Mouse (Mus musculus): ENCODE measurements around the gene Unc45a. TPM values are rescaled to one million over a fixed set of nuclear protein-coding genes. Genes with fewer than 3 reads are reported as not detected.

The Unc45a gene
- polyA plus RNA-seq (2016; fragmentation: Nextera tagmentation; extraction: Ambion mirVana), result 60.3 and 61.0 TPM in 2 replicates

- peaks cover 31% of the 10 kb centered on the region for H3K4me1 ChIP-seq
- peak within 1 kb of the TSS; percentile 90 for H3K4me2 ChIP-seq (replicated peaks)
- peak within 1 kb of the TSS; percentile 60 for H3K4me3 ChIP-seq
- peak; percentile 47; the same call in 1 of the 2 replicates for ATAC-seq (ENCODE audit: insufficient number of reproducible peaks, insufficient read depth, low FRiP score, low TSS enrichment)
- H3K27me3 ChIP-seq, result no peaks in the 10 kb centered on the region
- WGBS, result 2% methylated on average over 11 of the region's 11 CpGs
- peak within 1 kb of the TSS; percentile 87 for H3K27ac ChIP-seq
- H3K36me3 ChIP-seq, result peaks cover 20% of the 10 kb centered on the region
- peak within 1 kb of the TSS; percentile 74 for H3K9ac ChIP-seq
- no peaks in the 10 kb centered on the region for H3K9me3 ChIP-seq
Observed at GRCm38 (mm10) chr7:80340793-80341192, at the start of gene Unc45a. TSS of gene Unc45a (minus strand) at chr7:80341005.

GRCm38 (mm10) chr7:80387633-80388543, 47.1 kb upstream of the Unc45a start, which contains the start of gene Fes:
TSS of gene Fes (minus strand) at chr7:80387946.
- Histone ChIP-seq H3K4me3 (peak within 1 kb of the TSS; percentile 31), H3K4me2 (replicated peaks) (peak within 1 kb of the TSS; percentile 55), H3K27ac (peak within 1 kb of the TSS; percentile 67), H3K4me1 (peaks cover 26% of the 10 kb centered on the region), H3K9ac (peak within 1 kb of the TSS; percentile 46), H3K36me3 (peaks cover 30% of the 10 kb centered on the region), H3K9me3 (no peaks in the 10 kb centered on the region), H3K27me3 (no peaks in the 10 kb centered on the region)
- ATAC-seq (ENCODE audit: insufficient number of reproducible peaks, insufficient read depth, low FRiP score, low TSS enrichment), result 0 out of 2 replicates have a peak, but pooled peaks have one; percentile 16
- 7% methylated on average over 33 of the region's 33 CpGs for WGBS

GRCm38 (mm10) chr7:80387033-80387632, 46.3 kb upstream of the Unc45a start:
- Histone ChIP-seq H3K27me3 (no peaks in the 10 kb centered on the region), H3K4me1 (peaks cover 26% of the 10 kb centered on the region), H3K4me3 (peak overlapping the region; percentile 31), H3K4me2 (replicated peaks) (peak overlapping the region; percentile 55), H3K9me3 (no peaks in the 10 kb centered on the region), H3K9ac (peak overlapping the region; percentile 46), H3K27ac (peak overlapping the region; percentile 67), H3K36me3 (peaks cover 23% of the 10 kb centered on the region)
- 28% methylated on average over 17 of the region's 17 CpGs for WGBS
- ATAC-seq (ENCODE audit: insufficient number of reproducible peaks, insufficient read depth, low FRiP score, low TSS enrichment), result no peak

- Histone ChIP-seq H3K27ac (0 out of 2 replicates have a peak overlapping the region, but pooled peaks have one; percentile 67), H3K4me1 (peaks cover 26% of the 10 kb centered on the region), H3K4me3 (no peak overlapping the region), H3K4me2 (replicated peaks) (peak overlapping the region; percentile 55), H3K9me3 (no peaks in the 10 kb centered on the region), H3K27me3 (no peaks in the 10 kb centered on the region), H3K36me3 (peaks cover 15% of the 10 kb centered on the region), H3K9ac (peak overlapping the region; percentile 16; the same call in 1 of the 2 replicates)
- 31% methylated on average over 18 of the region's 18 CpGs for WGBS
- peak; percentile 61; the same call in 1 of the 2 replicates for ATAC-seq (ENCODE audit: insufficient number of reproducible peaks, insufficient read depth, low FRiP score, low TSS enrichment)
Observed at GRCm38 (mm10) chr7:80386235-80386930, 45.6 kb upstream of the Unc45a start.

GRCm38 (mm10) chr7:80382919-80383318, 42.1 kb upstream of the Unc45a start:
- Histone ChIP-seq H3K9ac (no peak overlapping the region), H3K4me1 (peaks cover 15% of the 10 kb centered on the region), H3K27ac (no peak overlapping the region), H3K4me3 (no peak overlapping the region), H3K36me3 (0 out of 2 replicates have a peak, but pooled peaks cover 3% of the 10 kb centered on the region), H3K27me3 (no peaks in the 10 kb centered on the region), H3K9me3 (no peaks in the 10 kb centered on the region), H3K4me2 (replicated peaks) (no peak overlapping the region)
- 69% methylated on average over 11 of the region's 11 CpGs for WGBS
- no peak for ATAC-seq (ENCODE audit: insufficient number of reproducible peaks, insufficient read depth, low FRiP score, low TSS enrichment)

- Histone ChIP-seq H3K27ac (no peak overlapping the region), H3K9ac (no peak overlapping the region), H3K4me3 (no peak overlapping the region), H3K4me2 (replicated peaks) (no peak overlapping the region), H3K36me3 (0 out of 2 replicates have a peak, but pooled peaks cover 3% of the 10 kb centered on the region), H3K9me3 (no peaks in the 10 kb centered on the region), H3K27me3 (no peaks in the 10 kb centered on the region), H3K4me1 (no peaks in the 10 kb centered on the region)
- WGBS, result 66% methylated on average over 13 of the region's 13 CpGs
- ATAC-seq (ENCODE audit: insufficient number of reproducible peaks, insufficient read depth, low FRiP score, low TSS enrichment), result no peak
Observed at GRCm38 (mm10) chr7:80379531-80379930, 38.7 kb upstream of the Unc45a start.

GRCm38 (mm10) chr7:80377471-80377870, 36.7 kb upstream of the Unc45a start:
- H3K9me3 ChIP-seq, result no peaks in the 10 kb centered on the region
- H3K27me3 ChIP-seq, result no peaks in the 10 kb centered on the region
- H3K4me2 ChIP-seq (replicated peaks), result no peak overlapping the region
- 38% methylated on average over 6 of the region's 6 CpGs for WGBS
- H3K27ac ChIP-seq, result no peak overlapping the region
- no peak overlapping the region for H3K4me3 ChIP-seq
- 0 out of 2 replicates have a peak, but pooled peaks cover 3% of the 10 kb centered on the region for H3K36me3 ChIP-seq
- no peak overlapping the region for H3K9ac ChIP-seq
- no peaks in the 10 kb centered on the region for H3K4me1 ChIP-seq
- ATAC-seq (ENCODE audit: insufficient number of reproducible peaks, insufficient read depth, low FRiP score, low TSS enrichment), result no peak

- WGBS, result 85% methylated on average over 10 of the region's 10 CpGs
- H3K4me2 ChIP-seq (replicated peaks), result no peak overlapping the region
- H3K4me3 ChIP-seq, result no peak overlapping the region
- H3K4me1 ChIP-seq, result no peaks in the 10 kb centered on the region
- no peak overlapping the region for H3K9ac ChIP-seq
- no peak for ATAC-seq (ENCODE audit: insufficient number of reproducible peaks, insufficient read depth, low FRiP score, low TSS enrichment)
- H3K9me3 ChIP-seq, result no peaks in the 10 kb centered on the region
- no peak overlapping the region for H3K27ac ChIP-seq
- H3K27me3 ChIP-seq, result no peaks in the 10 kb centered on the region
- H3K36me3 ChIP-seq, result 0 out of 2 replicates have a peak, but pooled peaks cover 3% of the 10 kb centered on the region
Observed at GRCm38 (mm10) chr7:80376192-80376591, 35.4 kb upstream of the Unc45a start.

GRCm38 (mm10) chr7:80375376-80376039, 34.7 kb upstream of the Unc45a start:
- Histone ChIP-seq H3K27me3 (no peaks in the 10 kb centered on the region), H3K27ac (no peak overlapping the region), H3K4me2 (replicated peaks) (no peak overlapping the region), H3K9me3 (no peaks in the 10 kb centered on the region), H3K36me3 (0 out of 2 replicates have a peak, but pooled peaks cover 3% of the 10 kb centered on the region), H3K4me1 (no peaks in the 10 kb centered on the region; the same call in 1 of the 2 replicates), H3K9ac (no peak overlapping the region), H3K4me3 (no peak overlapping the region)
- ATAC-seq (ENCODE audit: insufficient number of reproducible peaks, insufficient read depth, low FRiP score, low TSS enrichment), result no peak
- 77% methylated on average over 9 of the region's 9 CpGs for WGBS

GRCm38 (mm10) chr7:80374733-80375132, 33.9 kb upstream of the Unc45a start:
- Histone ChIP-seq H3K4me3 (no peak overlapping the region), H3K9ac (no peak overlapping the region), H3K9me3 (no peaks in the 10 kb centered on the region), H3K27me3 (no peaks in the 10 kb centered on the region), H3K36me3 (0 out of 2 replicates have a peak, but pooled peaks cover 3% of the 10 kb centered on the region), H3K27ac (no peak overlapping the region), H3K4me2 (replicated peaks) (no peak overlapping the region), H3K4me1 (peaks cover 6% of the 10 kb centered on the region)
- WGBS, result 81% methylated on average over 3 of the region's 3 CpGs
- ATAC-seq (ENCODE audit: insufficient number of reproducible peaks, insufficient read depth, low FRiP score, low TSS enrichment), result no peak

- Histone ChIP-seq H3K27me3 (no peaks in the 10 kb centered on the region), H3K4me1 (peaks cover 11% of the 10 kb centered on the region), H3K9me3 (no peaks in the 10 kb centered on the region), H3K27ac (no peak overlapping the region), H3K4me2 (replicated peaks) (no peak overlapping the region), H3K4me3 (no peak overlapping the region), H3K9ac (no peak overlapping the region), H3K36me3 (0 out of 2 replicates have a peak, but pooled peaks cover 3% of the 10 kb centered on the region)
- WGBS, result 62% methylated on average over 3 of the region's 3 CpGs
- ATAC-seq (ENCODE audit: insufficient number of reproducible peaks, insufficient read depth, low FRiP score, low TSS enrichment), result no peak
Observed at GRCm38 (mm10) chr7:80374280-80374679, 33.5 kb upstream of the Unc45a start.

Data from embryonic facial prominence, embryonic 12.5 days (tissue).